Mouse (Mus musculus) adrenal gland, adult 18-20 months (tissue): ENCODE results near the gene Pou2f1. TPM values are rescaled to one million over a fixed set of nuclear protein-coding genes. Genes with fewer than 3 reads are reported as not detected.
"Not testable (repeated sequence)": the region's sequence is repeated elsewhere in the genome, so short reads cannot be mapped to it uniquely, and the experiment has no call there.

ENCODE experiments used
- DNase-seq, 2 experiments: peaks; one replicate each; pipeline ENCODE4 v3.0.0; 2021 to 2022; ENCODE audit warnings: low spot score in 2 of 2
- total RNA-seq, 2 experiments: library from RNA; stranded (reverse); gene quantifications; 1 replicate in 1 of 2; 2 replicates in 1 of 2; pipeline ENCODE4 v1.2.3; 2021

The Pou2f1 gene
- total RNA-seq, 2 experiments from 2014 or later, result 8.2 to 8.4 TPM

- peak; percentile 95 for DNase-seq
These were observed 924 bp upstream of the Pou2f1 start for GRCm38 (mm10) chr1:166003181-166004022.

GRCm38 (mm10) chr1:166001904-166002489 lies 481 bp downstream of the Pou2f1 start:
- peak in 1 of 2 experiments; percentile 66 for DNase-seq

GRCm38 (mm10) chr1:166001121-166001903 lies 1.2 kb downstream of the Pou2f1 start:
- DNase-seq, result peak; percentile 38 to 56

GRCm38 (mm10) chr1:166000601-166001120 lies 1.8 kb downstream of the Pou2f1 start:
- peak in 1 of 2 experiments; percentile 23 for DNase-seq

- no peak for DNase-seq
These were observed 2.8 kb downstream of the Pou2f1 start for GRCm38 (mm10) chr1:165999709-166000108.

GRCm38 (mm10) chr1:165995661-165996055 lies 6.8 kb downstream of the Pou2f1 start:
- DNase-seq, result no peak

- not testable (repeated sequence) for DNase-seq
These were observed 7.3 kb downstream of the Pou2f1 start for GRCm38 (mm10) chr1:165995011-165995660.

- no peak for DNase-seq
These were observed 8.2 kb downstream of the Pou2f1 start for GRCm38 (mm10) chr1:165994279-165994678.

- DNase-seq, result no peak
These were observed 9.0 kb downstream of the Pou2f1 start for GRCm38 (mm10) chr1:165993270-165994156.

- DNase-seq, result no peak
These were observed 13.9 kb downstream of the Pou2f1 start for GRCm38 (mm10) chr1:165988536-165988935.

- no peak for DNase-seq
These were observed 14.4 kb downstream of the Pou2f1 start for GRCm38 (mm10) chr1:165988072-165988471.

- no peak for DNase-seq
These were observed 16.6 kb downstream of the Pou2f1 start for GRCm38 (mm10) chr1:165985743-165986360.

GRCm38 (mm10) chr1:165985186-165985585 lies 17.3 kb downstream of the Pou2f1 start:
- no peak for DNase-seq

- no peak for DNase-seq
These were observed 25.6 kb downstream of the Pou2f1 start for GRCm38 (mm10) chr1:165976672-165977448.

- DNase-seq, result no peak
These were observed 33.3 kb downstream of the Pou2f1 start for GRCm38 (mm10) chr1:165969001-165969690.

GRCm38 (mm10) chr1:165967027-165967654 lies 35.3 kb downstream of the Pou2f1 start:
- DNase-seq, result peak; percentile 25 to 28

GRCm38 (mm10) chr1:165966156-165966914 lies 36.1 kb downstream of the Pou2f1 start:
- DNase-seq, result no peak
